Mouse (Mus musculus): ENCODE measurements around the gene Olfr1009.
"Not testable (repeated sequence)": the region's sequence is repeated elsewhere in the genome, so short reads cannot be mapped to it uniquely, and the experiment has no call there.

Olfr1009 gene

GRCm38 (mm10) chr2:85715119-85715518 is at the start of gene Olfr1009:
Gene Olfr1009 (plus strand): TSS chr2:85715419.
- DNase-seq (ENCODE audit: low read depth in 2 of 2, low spot score in 2 of 2), result no peak

DNA sequence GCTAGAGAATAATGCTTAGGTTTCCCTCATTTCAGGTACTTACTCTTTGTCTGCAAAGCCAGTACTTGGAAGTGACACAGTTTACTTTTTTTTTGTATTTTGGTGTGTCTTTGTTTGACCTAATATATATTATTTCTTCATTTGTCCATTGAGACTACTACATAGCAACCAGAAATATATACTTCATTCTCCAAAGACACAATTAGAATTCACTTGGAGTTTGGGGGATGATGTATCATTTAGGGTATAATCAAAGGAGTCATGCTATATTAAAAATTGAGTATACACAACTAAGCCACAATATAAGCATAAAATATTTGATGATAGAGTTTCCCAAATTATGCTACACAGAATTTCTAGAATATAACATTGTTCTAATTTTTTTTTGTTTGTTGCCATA is 36.6 kb upstream of the Olfr1009 start, which contains the start of gene Olfr1006:
Olfr1006 (minus strand) TSS at position 101 of the 400 bp plus-strand sequence.
- no peak for DNase-seq (ENCODE audit: low read depth in 2 of 2, low spot score in 2 of 2)

DNA sequence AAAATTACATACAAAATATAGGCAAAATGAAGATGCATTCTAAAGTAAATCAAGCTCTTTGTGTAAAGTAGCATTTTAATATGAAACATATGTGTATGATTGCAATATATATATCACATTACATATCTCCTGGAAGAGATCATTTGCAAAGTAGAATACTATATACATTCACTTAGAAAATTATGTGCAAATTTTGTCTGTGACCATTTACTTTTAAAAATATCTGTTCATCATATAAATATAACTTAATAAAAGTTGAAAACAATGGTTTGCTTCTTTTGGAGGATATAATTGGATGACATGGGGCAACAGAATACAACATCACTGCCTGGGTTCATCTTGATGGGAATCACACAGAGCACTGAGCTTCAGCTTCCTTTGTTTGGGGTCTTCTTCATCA is 26.1 kb upstream of the Olfr1009 start, which contains the start of gene Olfr1008:
Olfr1008 (plus strand) TSS at position 301 of the 400 bp plus-strand sequence.
- DNase-seq (ENCODE audit: low read depth in 2 of 2, low spot score in 2 of 2), result no peak

DNA sequence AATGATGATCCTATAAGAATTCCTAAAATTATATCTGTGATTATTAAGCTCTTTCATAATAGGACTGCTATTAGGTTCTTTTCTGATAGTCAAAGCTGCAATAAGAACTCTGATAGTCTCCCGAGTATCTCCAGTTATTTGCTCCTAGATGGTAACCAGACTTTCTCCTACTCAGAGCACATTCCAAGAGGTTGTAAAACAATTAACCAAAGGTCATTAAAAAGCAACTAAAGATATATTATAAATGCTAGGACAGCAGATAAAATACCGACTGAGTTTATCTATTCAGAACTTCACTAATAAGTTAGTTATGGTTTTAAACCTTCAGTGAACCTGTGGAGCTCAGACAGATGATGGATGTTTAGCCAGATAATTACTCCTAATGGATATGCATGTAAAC is 4.5 kb upstream of the Olfr1009 start:
- not testable (repeated sequence) for DNase-seq (ENCODE audit: low read depth in 2 of 2, low spot score in 2 of 2)

DNA sequence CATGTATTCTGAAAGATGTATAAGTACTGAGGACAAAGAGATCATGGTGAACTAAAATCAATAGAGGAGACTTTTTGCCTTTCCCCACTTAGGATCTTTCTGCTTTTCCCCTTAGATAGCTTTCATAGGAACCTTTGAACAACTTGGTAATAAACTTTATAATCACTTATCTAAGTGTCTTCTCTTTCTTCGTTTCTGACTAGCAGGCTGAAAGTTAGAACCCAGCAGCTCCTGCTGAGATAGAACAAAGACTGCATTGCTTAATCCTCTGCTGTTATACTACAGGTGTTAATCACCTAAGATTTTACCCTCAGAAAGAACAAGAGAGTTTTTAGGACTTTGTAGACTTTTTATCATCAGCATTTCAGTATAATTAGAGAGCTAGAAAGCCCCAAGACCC is 4.1 kb upstream of the Olfr1009 start:
- no peak for DNase-seq (ENCODE audit: low read depth in 2 of 2, low spot score in 2 of 2)

DNA sequence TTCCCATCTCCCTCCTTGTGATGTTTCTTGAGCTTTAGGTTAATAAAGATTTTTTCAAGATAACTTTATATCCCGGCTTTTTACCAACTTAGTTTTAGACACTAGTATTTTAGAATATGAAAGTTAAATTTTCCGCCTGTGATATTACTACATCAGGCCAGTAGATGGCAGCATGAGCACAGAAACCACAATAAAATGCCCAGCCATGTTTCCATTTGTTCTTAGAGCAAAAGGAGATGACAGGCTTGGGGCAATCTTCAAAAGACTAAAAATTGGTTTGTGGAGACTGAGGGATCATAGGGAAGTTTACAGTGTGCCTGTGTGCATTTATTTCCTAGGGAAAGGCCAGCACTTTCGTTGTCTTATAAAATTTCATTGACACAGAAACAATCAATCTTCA is 10.6 kb downstream of the Olfr1009 start:
- no peak for DNase-seq (ENCODE audit: low read depth in 2 of 2, low spot score in 2 of 2)

DNA sequence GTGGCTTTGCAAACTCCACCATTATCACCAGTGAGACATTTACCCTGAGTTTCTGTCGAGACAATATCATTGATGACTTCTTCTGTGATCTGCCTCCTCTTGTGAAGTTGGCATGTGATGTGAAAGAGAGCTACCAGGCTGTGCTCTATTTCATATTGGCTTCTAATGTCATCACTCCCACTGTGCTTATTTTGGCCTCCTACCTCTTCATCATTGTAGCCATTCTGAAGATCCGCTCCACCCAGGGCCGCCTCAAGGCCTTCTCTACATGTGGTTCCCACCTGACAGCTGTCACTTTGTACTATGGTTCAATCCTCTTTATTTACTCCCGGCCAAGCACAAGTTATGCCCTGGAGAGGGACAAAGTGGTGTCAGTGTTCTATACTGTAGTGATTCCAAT is 38.6 kb downstream of the Olfr1009 start:
- DNase-seq (ENCODE audit: low read depth in 2 of 2, low spot score in 2 of 2), result no peak

DNA sequence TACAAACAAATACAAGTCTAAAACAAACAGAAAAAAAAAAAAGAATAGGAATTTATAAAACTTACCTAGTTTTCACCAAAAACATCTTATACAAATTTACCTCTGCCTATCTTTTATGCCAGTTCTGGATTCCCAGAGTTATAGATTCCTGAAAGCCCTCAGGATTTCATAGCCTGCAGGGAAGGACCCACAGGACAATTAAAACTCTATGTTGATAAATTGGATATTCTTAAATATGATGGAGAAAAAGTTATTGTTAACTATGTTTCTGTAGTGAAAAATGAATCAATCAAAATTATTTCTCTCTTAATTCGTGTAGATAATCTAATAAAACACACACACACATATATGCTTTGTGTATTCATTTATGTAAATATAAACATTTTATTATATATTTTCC is 47.4 kb downstream of the Olfr1009 start, which contains the start of gene Olfr1012:
Olfr1012 (minus strand) TSS at position 101 of the 400 bp plus-strand sequence.
- DNase-seq (ENCODE audit: low read depth in 2 of 2, low spot score in 2 of 2), result no peak

DNA sequence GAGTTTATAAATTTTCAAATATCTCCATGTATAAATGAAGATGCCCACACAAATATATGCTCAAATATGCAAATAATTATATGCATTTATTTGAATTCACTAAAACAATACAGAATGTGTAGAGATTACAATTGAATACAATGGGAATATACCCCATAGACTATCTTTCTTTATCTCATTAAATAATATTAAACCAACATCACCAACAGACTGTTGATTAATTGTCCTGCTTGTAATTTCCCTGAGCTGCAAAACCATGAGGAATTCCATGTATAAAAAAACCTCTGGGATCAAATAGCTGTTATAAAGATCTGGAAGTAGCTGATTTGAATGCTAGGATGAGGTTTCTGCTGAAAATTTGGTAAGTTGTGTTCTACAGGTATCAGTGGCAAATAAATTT is 51.6 kb downstream of the Olfr1009 start, which contains the start of gene Olfr1013:
Olfr1013 (plus strand) TSS at position 301 of the 400 bp plus-strand sequence.
- DNase-seq (ENCODE audit: low read depth in 2 of 2, low spot score in 2 of 2), result no peak

DNA sequence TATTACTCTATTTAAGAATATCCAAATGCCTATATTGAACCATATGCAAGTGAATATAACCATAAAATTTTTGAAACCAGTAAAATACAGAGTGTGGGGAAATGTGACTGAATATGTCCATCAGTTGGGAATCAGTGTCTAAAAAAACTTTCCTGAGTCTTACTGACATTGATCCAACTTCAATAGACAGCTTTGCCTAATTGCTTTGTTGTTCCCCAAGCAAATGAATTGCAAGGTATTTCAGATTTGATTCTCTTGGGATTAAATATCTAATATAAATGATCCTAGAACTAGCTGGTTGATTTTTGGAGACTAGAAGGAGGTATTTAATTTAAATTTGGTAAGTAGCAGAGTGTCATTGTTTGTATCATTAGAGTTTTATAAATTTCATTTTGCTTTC is 57.2 kb downstream of the Olfr1009 start, which contains the start of gene Olfr1014:
Olfr1014 (plus strand) TSS at position 301 of the 400 bp plus-strand sequence.
- DNase-seq (ENCODE audit: low read depth in 2 of 2, low spot score in 2 of 2), result no peak

Data from CD8-positive naive resting alpha-beta T cell, adult 2 months (primary cell).